Mouse (Mus musculus) splenic B cell, adult 2 months (primary cell): ENCODE results near the gene Tagln.
A peak's percentile ranks its signal among the peaks of the same experiment; 100 is the strongest.

Experiments used
- DNase-seq: peaks from one replicate; pipeline ENCODE4 v3.0.0-alpha.2; 2011; ENCODE audit warnings: low read depth, low spot score
- H3K27me3 ChIP-seq: 2 replicates; pipeline ENCODE4 v1.6.1; 2012; ENCODE audit warnings: mild to moderate bottlenecking, low read length, moderate library complexity, mixed read lengths; ENCODE audit not compliant: control insufficient read depth, poor library complexity, insufficient read depth, severe bottlenecking
- H3K36me3 ChIP-seq: 2 replicates; pipeline ENCODE4 v1.6.1; 2012; ENCODE audit warnings: mild to moderate bottlenecking, low read length, moderate library complexity, mixed read lengths; ENCODE audit not compliant: control insufficient read depth, poor library complexity, insufficient read depth, severe bottlenecking

The Tagln gene

DNA sequence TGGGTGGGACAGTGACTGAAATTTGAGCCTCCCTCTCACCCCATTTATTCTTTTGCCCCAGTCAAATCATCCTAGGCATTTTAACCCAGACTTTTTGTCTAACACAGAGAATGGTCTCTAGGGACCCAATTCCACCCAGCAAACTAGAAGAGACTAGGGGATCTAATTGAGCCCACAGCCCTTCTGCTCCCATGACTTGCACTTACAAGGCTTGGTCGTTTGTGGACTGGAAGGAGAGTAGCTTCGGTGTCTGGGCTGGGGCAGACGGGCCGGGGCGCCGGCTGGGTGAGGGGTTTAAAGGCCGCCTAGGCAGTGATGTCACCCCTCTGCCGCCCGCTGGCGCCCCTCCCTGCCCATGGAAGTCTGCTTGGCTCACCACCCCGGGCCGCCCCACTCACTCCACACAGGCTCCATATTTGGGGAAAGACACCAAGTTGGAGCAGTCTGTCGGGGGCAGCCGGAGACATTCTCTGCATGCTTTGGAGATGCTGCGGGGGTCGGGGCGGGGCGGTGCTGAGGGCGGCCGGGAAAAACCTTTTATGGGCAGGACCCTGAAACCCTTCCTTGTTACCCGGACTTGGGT lies at the start of gene Tagln:
Gene Tagln, minus strand, starts transcription at position 431 of the 583 bp plus-strand sequence.
- Histone ChIP-seq H3K27me3 (no peaks in the 10 kb centered on the region), H3K36me3 (peaks cover 6% of the 10 kb centered on the region)
- DNase-seq: no peak

GRCm38 (mm10) chr9:45985229-45985567 lies 49.3 kb upstream of the Tagln start:
- Histone ChIP-seq H3K36me3 (no peaks in the 10 kb centered on the region), H3K27me3 (no peaks in the 10 kb centered on the region)
- peak; percentile 19 for DNase-seq

DNA sequence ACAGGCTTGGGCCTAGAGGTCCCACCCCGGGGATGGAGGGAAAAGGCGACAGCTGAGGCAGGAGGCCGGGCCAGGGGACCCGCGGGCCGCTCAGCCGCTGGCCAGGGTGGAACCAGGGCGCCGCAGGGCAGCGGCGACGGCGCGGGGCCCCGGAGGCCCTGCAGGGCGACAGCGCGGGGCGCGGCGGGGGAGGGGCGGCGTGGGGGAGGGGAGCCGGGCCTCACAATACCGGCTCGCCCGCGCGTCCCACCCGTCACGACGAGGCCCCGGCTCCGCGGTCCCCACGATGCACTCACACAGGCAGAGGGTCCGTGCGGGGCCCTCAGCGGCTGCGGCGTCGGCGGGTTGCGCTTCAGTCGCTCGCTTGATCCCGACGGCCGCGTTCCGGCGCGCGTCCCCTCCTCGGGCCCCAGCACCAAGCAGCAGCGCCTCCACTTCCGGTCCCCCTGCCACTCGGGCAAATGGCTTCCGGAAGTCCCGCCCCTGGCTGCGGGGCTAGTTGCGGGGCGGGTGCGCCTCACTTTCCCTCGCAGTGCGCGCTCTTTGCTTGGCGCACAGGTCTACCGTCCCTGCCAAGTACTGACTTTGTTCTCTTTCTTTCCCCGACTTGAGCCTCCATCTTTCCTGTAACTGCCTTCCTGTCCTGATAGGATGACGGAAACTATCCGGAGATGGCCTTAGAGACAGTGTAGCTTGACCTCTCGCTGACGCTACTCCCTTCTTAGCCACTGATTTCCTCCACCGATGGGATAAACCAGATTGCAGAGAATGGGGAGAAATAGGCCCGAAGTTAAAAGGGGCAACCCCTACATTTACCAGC lies 48.8 kb upstream of the Tagln start:
- peak; percentile 88 for DNase-seq
- Histone ChIP-seq H3K27me3 (no peaks in the 10 kb centered on the region), H3K36me3 (no peaks in the 10 kb centered on the region)

GRCm38 (mm10) chr9:45983676-45984408 lies 48.0 kb upstream of the Tagln start:
- H3K27me3 ChIP-seq: no peaks in the 10 kb centered on the region
- DNase-seq: peak; percentile 24
- no peaks in the 10 kb centered on the region for H3K36me3 ChIP-seq

DNA sequence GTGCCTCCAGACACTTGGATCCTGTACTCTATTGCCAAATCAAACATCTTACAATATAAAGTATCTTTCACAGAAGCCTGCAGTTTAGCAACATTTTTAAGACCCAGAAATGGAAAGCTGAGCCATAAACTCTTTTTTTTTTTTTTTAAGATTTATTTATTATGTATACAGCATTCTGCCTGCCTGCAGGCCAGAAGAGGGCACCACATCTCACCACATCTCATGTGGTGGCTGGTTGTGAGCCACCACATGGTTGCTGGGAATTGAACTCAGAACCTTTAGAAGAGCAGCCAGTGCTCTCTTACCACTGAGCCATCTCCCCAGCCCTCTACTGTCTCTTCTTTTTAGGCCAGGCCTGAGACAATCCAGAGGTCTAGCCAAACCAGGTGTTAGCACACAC lies 45.5 kb upstream of the Tagln start:
- H3K36me3 ChIP-seq: no peaks in the 10 kb centered on the region
- no peaks in the 10 kb centered on the region for H3K27me3 ChIP-seq
- DNase-seq: peak; percentile 61

DNA sequence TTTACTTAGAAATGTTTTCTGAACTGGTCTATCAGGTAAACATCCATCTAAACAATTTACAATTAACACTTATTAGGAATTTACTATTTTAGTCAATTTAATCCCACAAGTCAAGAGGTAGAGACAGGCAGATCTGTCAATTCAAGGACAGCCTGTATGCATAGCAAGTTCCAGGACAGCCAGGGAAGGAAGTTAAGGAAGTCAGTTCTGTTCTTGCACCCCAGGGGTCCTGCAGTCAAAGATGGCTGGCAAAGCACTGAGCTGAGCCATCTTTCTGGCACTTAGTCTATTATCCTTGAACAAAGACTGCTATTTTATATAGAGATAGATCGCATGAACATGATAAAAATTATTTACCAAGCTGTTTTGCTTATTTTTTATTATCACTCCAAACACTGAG lies 44.8 kb upstream of the Tagln start:
- no peak for DNase-seq
- H3K36me3 ChIP-seq: 0 out of 2 replicates have a peak, but pooled peaks cover 3% of the 10 kb centered on the region
- no peaks in the 10 kb centered on the region for H3K27me3 ChIP-seq

- no peaks in the 10 kb centered on the region for H3K27me3 ChIP-seq
- no peak for DNase-seq
- peaks cover 3% of the 10 kb centered on the region; the same call in 1 of the 2 replicates for H3K36me3 ChIP-seq
These were observed 43.9 kb upstream of the Tagln start for GRCm38 (mm10) chr9:45979778-45980177.

DNA sequence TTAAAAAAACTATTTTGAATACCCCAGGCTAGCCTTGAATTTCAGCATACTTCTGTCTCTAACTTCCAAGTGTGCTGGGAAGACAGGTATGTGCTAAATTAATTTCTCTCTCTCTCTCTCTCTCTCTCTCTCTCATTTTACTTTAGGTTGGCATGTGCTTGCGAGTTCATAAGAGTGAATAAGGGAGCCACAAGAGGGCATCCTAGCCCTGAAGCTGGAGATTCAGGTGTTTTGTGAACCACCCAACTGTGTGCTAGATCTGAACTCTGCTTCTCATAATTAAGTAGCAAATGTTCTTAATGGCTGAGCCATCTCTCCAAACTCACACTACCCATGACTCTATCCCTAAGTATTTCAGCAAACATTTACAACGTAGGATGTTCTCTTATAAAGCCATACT lies 41.0 kb upstream of the Tagln start:
- DNase-seq: peak; percentile 62
- Histone ChIP-seq H3K36me3 (peaks cover 8% of the 10 kb centered on the region; the same call in 1 of the 2 replicates), H3K27me3 (no peaks in the 10 kb centered on the region)

GRCm38 (mm10) chr9:45963577-45963976 lies 27.7 kb upstream of the Tagln start:
- H3K36me3 ChIP-seq: no peaks in the 10 kb centered on the region; the same call in 1 of the 2 replicates
- H3K27me3 ChIP-seq: no peaks in the 10 kb centered on the region
- DNase-seq: no peak

DNA sequence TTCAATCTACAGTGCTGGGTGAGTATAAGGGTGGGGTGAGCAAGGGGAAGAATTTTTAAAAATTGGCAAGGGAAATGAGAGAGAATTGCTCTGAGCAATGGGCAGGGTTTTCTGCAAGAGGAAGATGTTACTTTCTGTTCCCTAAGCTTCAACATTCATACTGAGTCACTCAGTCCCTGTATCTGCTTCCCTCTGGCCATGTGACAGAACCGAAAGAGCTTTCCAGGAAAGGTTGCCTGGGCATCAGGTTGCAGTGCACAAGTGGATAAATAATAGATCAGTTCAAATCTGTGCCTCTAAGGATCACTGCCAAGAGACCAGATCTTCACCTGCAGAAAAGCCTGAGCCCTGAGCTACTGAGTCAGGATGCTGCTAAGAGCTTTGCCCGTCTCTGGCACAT lies 26.0 kb upstream of the Tagln start:
- peak; percentile 54 for DNase-seq
- no peaks in the 10 kb centered on the region for H3K27me3 ChIP-seq
- no peaks in the 10 kb centered on the region; the same call in 1 of the 2 replicates for H3K36me3 ChIP-seq

DNA sequence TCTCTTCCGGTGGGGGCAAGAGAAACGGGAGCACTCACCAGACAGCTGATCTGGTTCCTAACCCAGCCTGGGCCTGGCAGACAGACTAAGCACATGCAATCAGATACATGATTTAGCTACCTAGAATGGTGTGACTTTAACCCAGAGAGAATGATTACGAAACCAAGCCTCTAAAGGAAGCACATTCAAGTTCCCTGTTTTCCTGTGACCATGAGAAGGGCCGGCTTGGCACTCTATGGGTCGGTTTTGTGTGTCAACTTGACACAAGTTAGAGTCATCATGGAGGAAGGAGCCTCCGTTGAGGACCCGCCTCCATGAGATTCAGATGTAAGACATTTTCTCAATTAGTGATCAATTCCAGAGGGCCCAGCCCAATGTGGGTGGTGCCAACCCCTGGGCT lies 23.8 kb upstream of the Tagln start:
- no peak for DNase-seq
- H3K27me3 ChIP-seq: no peaks in the 10 kb centered on the region
- H3K36me3 ChIP-seq: no peaks in the 10 kb centered on the region

DNA sequence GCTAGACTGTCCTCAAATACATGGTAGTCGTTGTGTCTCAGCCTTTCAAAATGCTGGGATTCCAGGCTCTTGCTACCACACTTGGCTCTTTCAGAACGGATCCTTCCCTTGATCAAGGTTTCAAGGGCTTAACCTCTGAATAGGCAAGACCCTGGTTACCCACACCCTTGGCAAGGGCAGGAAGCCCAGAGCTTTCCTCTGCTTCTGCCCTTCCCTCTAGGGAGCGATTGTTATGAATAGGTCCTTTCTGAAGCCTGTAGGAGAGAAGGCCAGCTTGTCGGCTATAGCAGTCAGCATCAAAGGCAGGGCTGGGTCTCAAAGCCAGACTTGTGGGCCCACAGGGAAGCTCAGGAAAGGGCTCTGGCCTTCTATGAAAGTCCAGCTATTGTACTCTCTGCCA lies 23.0 kb upstream of the Tagln start:
- Histone ChIP-seq H3K27me3 (no peaks in the 10 kb centered on the region), H3K36me3 (no peaks in the 10 kb centered on the region)
- no peak for DNase-seq

- no peaks in the 10 kb centered on the region for H3K27me3 ChIP-seq
- no peaks in the 10 kb centered on the region for H3K36me3 ChIP-seq
- DNase-seq: no peak
These were observed 22.3 kb upstream of the Tagln start for GRCm38 (mm10) chr9:45958023-45958670.

DNA sequence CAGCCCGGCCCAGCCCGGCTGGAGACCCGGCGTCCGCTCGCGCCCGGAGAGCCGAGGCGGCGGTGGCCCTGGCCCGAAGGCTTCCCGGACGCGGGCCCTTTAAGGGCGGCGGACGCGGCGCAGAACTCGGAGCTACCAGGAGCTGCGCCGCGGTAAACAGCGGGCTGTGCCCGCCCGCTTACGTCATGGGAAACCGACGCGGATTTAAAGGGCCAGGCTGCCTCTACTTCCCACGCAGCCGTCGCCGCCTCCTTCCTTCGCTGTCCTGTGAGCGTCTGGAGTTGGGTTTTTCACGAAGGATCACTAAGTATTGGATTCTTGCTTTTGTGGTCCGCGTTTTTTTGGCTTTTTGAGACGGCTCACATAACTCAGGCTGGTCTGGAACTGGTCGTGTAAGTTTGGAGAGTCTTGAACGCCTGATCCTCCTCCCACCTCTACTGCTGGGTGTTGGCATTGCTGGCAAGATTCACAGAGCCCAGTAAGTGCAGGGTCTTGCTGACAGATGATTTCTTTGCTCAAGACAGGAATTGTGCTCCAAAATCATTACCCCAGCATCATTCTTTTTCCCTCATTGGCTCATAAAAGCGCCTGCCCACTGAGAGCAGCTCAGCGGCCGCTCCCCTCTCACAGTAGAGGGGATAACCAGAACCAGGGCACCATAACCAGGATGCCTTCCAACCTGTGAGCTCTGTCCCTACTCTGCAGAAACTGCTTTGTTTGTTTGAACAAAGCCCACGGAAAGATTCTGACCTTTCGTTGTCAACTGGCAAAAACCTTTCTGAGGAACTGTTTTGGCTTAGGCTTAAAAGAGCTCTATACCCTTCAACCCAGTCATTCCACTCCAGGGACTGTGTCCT lies 19.5 kb upstream of the Tagln start, which contains the start of gene Sidt2:
Gene Sidt2, minus strand, starts transcription at position 152 of the 857 bp plus-strand sequence.
- peaks cover 4% of the 10 kb centered on the region; the same call in 1 of the 2 replicates for H3K36me3 ChIP-seq
- DNase-seq: peak; percentile 90
- H3K27me3 ChIP-seq: no peaks in the 10 kb centered on the region
